Mouse (Mus musculus) heart, adult 2 months (tissue): ENCODE measurements around the gene Fut8.

ENCODE experiments used
- CTCF ChIP-seq: fragments of 200-600 bp; IDR thresholded peaks from 2 replicates; pipeline ENCODE4 v1.8.1; 2022; ENCODE audit warnings: antibody characterized with exemption, mild to moderate bottlenecking, moderate library complexity
- EP300 ChIP-seq: fragments of 200-500 bp; IDR thresholded peaks from 2 replicates; pipeline ENCODE4 v1.6.1; 2011; ENCODE audit warnings: low read depth, low read length, control low read depth; ENCODE audit not compliant: insufficient read depth
- POLR2A ChIP-seq: fragments of 200-500 bp; IDR thresholded peaks from 2 replicates; pipeline ENCODE4 v1.6.1; 2011; ENCODE audit warnings: mild to moderate bottlenecking, low read depth, low read length, control low read depth; ENCODE audit not compliant: insufficient read depth

DNA sequence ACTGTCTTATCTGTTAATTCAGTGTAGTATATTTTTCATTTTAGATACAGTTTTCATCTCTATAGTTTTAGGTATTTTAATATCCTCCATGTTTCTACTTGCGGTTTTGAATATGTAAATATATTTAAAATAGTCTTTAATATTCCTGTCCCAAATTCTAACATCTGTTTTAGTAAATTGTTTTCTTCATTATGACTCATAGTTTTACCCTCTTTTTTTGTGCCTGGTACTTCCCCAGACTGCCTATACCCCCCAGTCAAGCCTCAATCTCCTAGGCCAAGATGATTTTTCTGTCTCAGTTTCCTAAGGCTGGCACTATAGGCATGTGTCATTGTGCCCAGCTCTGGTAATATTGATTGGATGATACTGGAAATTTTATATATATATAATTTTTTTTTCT, 64.1 kb downstream of the Fut8 start:
- TF ChIP-seq POLR2A (no peak), CTCF (no peak), EP300 (no peak)
